Mouse (Mus musculus) heart, adult 11 months (tissue): ENCODE data around the gene Gal3st2c.
A peak's percentile ranks its signal among the peaks of the same experiment; 100 is the strongest.
"Not testable (repeated sequence)": the region's sequence is repeated elsewhere in the genome, so short reads cannot be mapped to it uniquely, and the experiment has no call there.

ENCODE experiments used
- DNase-seq: peaks from one replicate; pipeline ENCODE4 v3.0.0; 2022

Gal3st2c gene

DNA sequence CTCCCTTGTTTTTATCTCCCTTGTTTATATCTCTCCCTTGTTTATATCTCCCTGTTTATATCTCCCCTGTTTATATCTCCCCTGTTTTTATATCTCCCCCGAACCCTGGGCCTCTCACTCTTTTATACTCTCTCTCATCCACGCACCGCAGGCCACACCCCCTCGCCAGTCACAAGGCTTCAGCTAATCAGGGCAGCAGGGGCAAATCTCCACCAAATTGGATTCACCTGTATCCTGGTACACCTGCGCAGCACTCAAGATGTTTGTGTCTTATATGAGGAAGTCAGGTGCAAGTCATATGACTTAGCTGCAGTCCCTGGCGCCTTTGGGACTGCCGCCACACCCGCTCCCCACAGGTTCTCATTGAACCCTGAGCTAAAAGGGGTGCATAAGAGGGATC lies at the start of gene Gal3st2c:
Gene Gal3st2c (plus strand): TSS at position 301 of the 400 bp plus-strand sequence.
- DNase-seq, result peak; percentile 66

- DNase-seq, result not testable (repeated sequence)
Observed at GRCm38 (mm10) chr1:93949087-93949486, 41.2 kb upstream of the Gal3st2c start.

DNA sequence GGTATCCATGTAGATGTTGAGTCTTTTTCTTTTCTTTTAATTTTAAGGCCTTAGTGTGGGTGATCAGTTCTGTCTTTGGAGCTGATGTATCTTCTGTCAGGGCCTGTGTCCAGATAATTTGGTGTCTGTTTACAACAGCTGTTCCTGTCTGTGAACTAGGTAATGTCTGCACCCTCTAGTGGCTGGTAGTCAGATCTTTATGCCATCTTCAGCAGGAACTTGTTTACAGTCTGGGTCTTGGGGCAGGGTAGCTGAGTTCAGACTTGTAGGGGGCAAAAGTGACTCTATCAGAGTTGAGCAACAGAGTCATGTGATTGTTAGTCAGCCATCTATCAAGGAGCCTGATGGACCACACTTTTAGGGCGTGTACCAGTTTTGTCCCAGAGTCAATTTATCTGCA lies 23.8 kb upstream of the Gal3st2c start:
- not testable (repeated sequence) for DNase-seq

GRCm38 (mm10) chr1:93970380-93970779 lies 19.9 kb upstream of the Gal3st2c start:
- DNase-seq, result peak; percentile 79

DNA sequence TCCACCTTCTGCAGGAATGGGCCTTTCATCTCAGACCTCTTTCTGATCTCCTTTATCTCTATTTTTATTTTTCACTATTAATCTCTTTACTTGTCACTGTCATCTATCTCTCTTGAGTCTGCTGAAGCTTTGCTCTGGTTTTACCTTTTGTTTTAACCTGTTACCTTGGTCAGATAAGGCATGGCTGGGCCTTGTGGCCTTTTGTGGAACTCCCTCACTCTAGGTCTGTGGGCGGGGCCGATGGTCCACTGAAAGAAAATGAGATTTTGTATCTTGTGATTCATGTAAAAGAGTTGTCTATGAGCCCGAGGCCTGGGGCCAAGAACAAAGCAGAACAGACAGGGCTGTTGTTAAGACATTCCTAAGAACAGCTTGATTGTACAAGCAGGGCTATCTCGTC lies 19.5 kb upstream of the Gal3st2c start:
- DNase-seq, result not testable (repeated sequence)

- DNase-seq, result peak; percentile 84
Observed at GRCm38 (mm10) chr1:93975764-93976163, 14.5 kb upstream of the Gal3st2c start.

DNA sequence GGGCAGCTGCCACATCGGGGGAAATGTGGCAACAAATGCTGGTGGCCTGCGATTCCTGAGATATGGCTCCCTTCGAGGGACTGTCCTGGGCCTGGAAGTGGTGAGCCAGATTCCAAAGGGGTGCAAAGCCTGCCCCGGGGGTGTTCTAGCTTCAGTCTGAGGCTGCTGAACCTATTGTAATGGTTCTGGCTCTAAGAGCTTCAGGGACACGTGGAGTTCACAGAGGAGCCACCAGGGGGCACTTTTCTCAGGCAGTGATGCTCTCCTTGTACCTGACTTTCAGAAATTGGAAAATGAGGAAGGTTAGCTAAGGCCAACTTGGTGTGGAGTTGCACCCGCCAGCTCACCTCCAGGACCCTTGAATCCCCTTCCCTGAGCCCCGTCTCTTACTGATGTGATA lies 12.0 kb upstream of the Gal3st2c start:
- DNase-seq, result not testable (repeated sequence)

GRCm38 (mm10) chr1:93980932-93981331 lies 9.4 kb upstream of the Gal3st2c start:
- DNase-seq, result not testable (repeated sequence)

GRCm38 (mm10) chr1:93986167-93986566 lies 4.1 kb upstream of the Gal3st2c start:
- DNase-seq, result no peak

- peak; percentile 40 for DNase-seq
Observed at GRCm38 (mm10) chr1:93988786-93989185, 1.5 kb upstream of the Gal3st2c start.

GRCm38 (mm10) chr1:93991068-93991467 lies 759 bp downstream of the Gal3st2c start:
- DNase-seq, result peak; percentile 87

- peak; percentile 90 for DNase-seq
Observed at GRCm38 (mm10) chr1:93991491-93991890, 1.2 kb downstream of the Gal3st2c start.

- peak; percentile 9 for DNase-seq
Observed at GRCm38 (mm10) chr1:94001023-94001422, 10.7 kb downstream of the Gal3st2c start.

- DNase-seq, result peak; percentile 87
Observed at GRCm38 (mm10) chr1:94005954-94006506, 15.7 kb downstream of the Gal3st2c start.

DNA sequence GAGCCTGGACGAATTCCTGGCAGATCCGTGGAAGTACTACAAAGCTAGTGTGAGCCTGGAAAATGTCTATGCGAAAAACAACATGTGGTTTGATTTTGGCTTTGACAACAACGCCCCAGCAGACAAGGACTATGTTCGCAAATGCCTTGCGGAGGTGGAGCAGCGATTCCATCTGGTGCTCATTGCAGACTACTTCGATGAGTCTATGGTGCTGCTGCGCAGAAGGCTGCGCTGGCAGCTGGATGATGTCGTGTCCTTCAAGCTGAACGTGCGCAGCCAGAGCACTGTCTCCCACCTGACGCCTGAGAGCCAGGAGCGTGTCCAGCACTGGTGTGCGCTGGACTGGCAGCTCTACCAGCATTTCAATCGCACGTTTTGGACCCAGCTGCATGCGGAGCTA lies 18.5 kb downstream of the Gal3st2c start:
- DNase-seq, result not testable (repeated sequence)

DNA sequence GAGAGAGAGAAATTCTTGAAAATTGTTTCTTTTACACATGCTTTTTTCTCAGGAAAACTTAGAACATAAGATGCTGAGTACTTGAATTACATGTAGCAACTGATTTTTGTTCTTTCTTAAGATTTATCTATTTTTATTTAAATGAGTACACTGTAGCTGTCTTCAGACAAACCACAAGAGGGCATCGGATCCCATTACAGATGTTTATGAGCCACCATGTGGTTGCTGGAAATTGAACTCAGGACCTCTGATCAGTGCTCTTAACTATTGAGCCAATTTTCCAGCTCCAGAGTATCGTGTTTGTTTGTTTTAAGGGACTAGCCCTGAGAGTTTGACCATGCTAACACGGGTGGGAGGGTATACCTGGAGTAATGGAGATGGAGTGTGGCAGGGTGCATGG lies 21.3 kb downstream of the Gal3st2c start:
- no peak for DNase-seq

DNA sequence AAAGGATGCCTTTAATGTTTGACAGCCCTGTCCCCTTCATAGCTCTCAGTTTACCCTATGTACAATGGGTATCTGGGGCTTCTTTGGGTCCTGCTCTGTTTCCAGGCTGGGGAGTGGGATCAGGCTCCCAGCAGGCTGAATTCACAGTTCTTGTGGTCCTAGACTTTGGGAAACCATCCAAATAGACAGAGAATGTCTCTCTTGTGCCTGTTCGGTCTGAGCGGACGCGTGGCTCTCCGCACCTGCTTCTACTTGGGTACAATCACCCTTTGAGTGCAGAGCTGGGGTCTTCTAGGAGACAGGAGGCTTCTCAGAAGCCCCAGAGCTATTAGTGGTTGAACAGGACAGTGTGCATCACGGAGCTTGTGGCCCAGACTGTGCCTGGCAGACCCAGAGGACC lies 29.8 kb downstream of the Gal3st2c start, which contains the start of gene Neu4:
Gene Neu4 (plus strand): TSS at position 301 of the 400 bp plus-strand sequence.
- no peak for DNase-seq

DNA sequence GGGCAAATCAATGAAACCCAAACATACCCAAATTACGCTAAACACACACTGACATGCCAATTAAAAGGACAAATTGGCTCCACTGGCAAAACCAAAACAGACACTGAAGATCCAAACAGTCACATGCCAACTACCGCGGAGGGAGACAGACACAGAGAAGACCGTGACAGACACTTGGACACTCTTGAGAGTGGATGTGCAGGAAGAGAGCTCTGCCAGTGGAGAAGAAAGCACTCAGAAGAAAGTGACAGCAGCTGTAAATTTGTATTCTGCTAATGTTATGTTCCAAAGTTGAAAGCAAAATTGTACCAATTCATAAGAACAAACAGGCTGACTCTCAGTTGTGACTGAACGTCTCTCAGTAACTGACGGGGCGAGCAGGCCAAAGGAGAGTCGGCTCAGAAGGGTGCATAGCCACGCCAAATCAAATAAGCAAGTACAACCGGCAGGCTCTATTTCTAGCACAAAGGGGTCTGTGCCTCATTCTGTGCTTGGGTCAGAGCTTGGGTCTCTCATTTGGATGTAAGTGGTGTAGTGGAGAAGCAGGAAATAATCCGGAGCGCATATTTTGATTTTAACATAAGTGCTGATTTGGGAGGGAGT lies 37.3 kb downstream of the Gal3st2c start:
- no peak for DNase-seq

- no peak for DNase-seq
Observed at GRCm38 (mm10) chr1:94028741-94029140, 38.4 kb downstream of the Gal3st2c start.

GRCm38 (mm10) chr1:94033075-94033602 lies 42.8 kb downstream of the Gal3st2c start:
- no peak for DNase-seq

- peak; percentile 99 for DNase-seq
Observed at GRCm38 (mm10) chr1:94034984-94035743, 44.9 kb downstream of the Gal3st2c start.

DNA sequence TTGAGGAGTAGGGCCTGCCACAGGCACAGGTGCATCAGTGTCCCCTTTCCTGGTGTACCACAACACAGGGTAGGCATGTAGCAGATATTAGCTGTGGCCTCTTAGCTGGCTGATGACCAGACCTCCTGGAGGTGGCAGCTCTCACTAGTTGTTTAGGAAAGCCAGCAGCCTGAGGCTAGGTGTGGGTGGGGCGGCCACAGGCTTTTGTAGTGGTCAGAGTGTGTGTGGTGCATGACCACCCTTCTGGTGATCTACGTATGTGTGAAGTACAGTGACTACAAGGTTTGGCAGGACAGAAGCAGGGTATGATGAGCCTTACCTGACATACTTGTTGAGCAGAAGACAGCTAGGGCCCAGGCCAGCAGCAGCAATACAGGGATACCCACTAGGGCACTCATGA lies 50.1 kb downstream of the Gal3st2c start:
- no peak for DNase-seq

DNA sequence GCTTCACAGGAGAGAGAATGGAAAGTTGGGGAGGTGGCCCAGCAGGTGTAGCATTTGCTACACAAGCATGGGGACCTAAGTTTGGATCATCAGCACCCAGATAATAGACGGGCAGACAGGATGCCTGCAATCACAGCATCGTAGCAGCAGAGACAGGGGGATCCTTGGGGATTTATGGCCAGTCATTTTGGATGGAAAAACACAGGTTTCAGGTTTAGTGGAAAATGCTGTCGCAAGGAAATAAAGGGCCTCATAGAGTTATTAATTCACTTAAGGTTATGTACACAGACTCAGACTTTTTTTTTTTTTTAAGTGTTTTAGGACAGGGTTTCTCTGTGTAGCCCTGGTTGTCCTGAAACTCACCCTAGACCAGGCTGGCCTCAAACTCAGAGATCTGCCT lies 55.2 kb downstream of the Gal3st2c start:
- DNase-seq, result peak; percentile 43

DNA sequence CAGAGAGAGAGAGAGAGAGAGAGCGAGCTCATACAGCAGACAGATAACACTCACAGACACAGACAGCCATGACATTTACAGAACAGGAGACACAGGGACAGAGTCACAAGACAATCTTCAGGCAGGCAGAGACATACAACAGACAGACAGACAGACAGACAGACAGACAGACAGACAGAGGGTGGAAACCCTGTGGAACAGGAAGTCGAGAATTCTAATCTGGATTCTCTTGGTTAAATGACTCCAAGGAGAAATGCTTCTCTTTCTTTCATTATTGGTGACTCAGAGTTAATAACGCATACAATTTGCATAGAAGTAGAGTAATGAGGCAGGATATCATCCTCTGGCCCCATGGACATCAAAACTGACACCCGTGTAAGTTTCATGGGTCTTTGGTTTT lies 56.2 kb downstream of the Gal3st2c start:
- DNase-seq, result no peak
